In the genomic region with DNA sequence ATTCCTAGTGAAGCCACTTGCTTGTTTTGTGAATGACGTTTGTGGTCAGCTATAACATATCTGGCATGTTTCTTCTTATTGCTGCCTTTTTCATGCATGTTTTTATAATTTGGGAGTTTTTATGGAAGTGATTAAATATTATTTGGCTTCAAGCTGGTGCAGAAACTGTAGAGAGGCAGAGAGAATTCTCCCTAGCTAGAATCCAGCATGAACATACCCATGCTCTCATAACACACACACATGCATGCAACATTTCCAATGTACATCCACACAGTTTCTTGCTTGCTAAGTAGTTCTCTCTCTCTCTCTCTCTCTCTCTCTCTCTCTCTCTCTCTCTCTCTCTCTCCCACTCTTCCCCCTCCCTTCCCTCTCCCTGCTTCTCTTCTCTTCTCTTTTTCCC, we compare ENCODE assay signal across 25 mouse cellular contexts.
DNase-seq lines count a peak whose midpoint lies in the region; ATAC-seq and TF ChIP-seq lines count a peak whose summit lies in the region.
"Had no signal": no experiment of that assay in that cellular context is flagged by ENCODE, and none has a peak within 500 bp of the region (broad histone marks: within the 10 kb centered on the region; RNA-seq: fewer than 3 reads in every experiment).

No protein-coding gene starts in this region.

- TF ChIP-seq CTCF in kidney, postnatal 0 days (IDR thresholded peaks at IDR 0.05; ENCODE audit: low read depth), result no peak

- H3K4me1 ChIP-seq in kidney, postnatal 0 days (replicated peaks; ENCODE audit: insufficient read depth, low read length), result 0 out of 2 replicates have a peak, but pooled peaks cover 4% of the 10 kb centered on the region
- H3K4me1 ChIP-seq in kidney, embryonic 15.5 days, result peaks cover 6% of the 10 kb centered on the region; the same call in 1 of the 2 replicates
- peaks cover 14% of the 10 kb centered on the region; the same call in 1 of the 2 replicates for H3K4me1 ChIP-seq in embryonic facial prominence, embryonic 14.5 days (ENCODE audit: control insufficient read depth, insufficient read depth, low read length)
- H3K4me1 ChIP-seq in limb, embryonic 13.5 days, result peaks cover 29% of the 10 kb centered on the region
- H3K4me1 ChIP-seq: forebrain, embryonic 12.5 days; forebrain, embryonic 15.5 days; heart, embryonic 12.5 days; heart, embryonic 15.5 days; hindbrain, embryonic 10.5 days; hindbrain, embryonic 13.5 days; intestine, embryonic 15.5 days had no signal

- H3K36me3 ChIP-seq in kidney, postnatal 0 days (ENCODE audit: insufficient read depth, low read length), result no peaks in the 10 kb centered on the region
- H3K36me3 ChIP-seq in kidney, embryonic 15.5 days, result no peaks in the 10 kb centered on the region
- H3K36me3 ChIP-seq in embryonic facial prominence, embryonic 14.5 days (ENCODE audit: control insufficient read depth, insufficient read depth, low read length), result no peaks in the 10 kb centered on the region
- no peaks in the 10 kb centered on the region for H3K36me3 ChIP-seq in limb, embryonic 13.5 days
- H3K36me3 ChIP-seq: forebrain, embryonic 12.5 days; forebrain, embryonic 15.5 days; heart, embryonic 12.5 days; heart, embryonic 15.5 days; hindbrain, embryonic 10.5 days; hindbrain, embryonic 13.5 days; intestine, embryonic 15.5 days had no signal

- H3K9me3 ChIP-seq in kidney, postnatal 0 days (replicated peaks; ENCODE audit: low read length), result no peaks in the 10 kb centered on the region
- no peaks in the 10 kb centered on the region for H3K9me3 ChIP-seq in kidney, embryonic 15.5 days (replicated peaks)
- no peaks in the 10 kb centered on the region for H3K9me3 ChIP-seq in embryonic facial prominence, embryonic 14.5 days (ENCODE audit: control insufficient read depth, low read length)
- no peaks in the 10 kb centered on the region for H3K9me3 ChIP-seq in limb, embryonic 13.5 days
- H3K9me3 ChIP-seq: forebrain, embryonic 12.5 days; forebrain, embryonic 15.5 days; heart, embryonic 12.5 days; heart, embryonic 15.5 days; hindbrain, embryonic 10.5 days; hindbrain, embryonic 13.5 days; intestine, embryonic 15.5 days had no signal

- no peak for ATAC-seq in kidney, postnatal 0 days (replicated peaks; ENCODE audit: low FRiP score, low read depth)
- ATAC-seq in kidney, embryonic 15.5 days (replicated peaks; ENCODE audit: low FRiP score), result no peak
- ATAC-seq in embryonic facial prominence, embryonic 14.5 days (ENCODE audit: low read depth), result peak; percentile 57; the same call in 1 of the 2 replicates
- peak; percentile 84 for ATAC-seq in limb, embryonic 13.5 days (ENCODE audit: low FRiP score, low read depth)
- ATAC-seq: CD4-positive, CD25-positive, alpha-beta regulatory T cell, adult 4 months; forebrain, embryonic 15.5 days; hindbrain, embryonic 16.5 days; intestine, embryonic 15.5 days had no signal

- no peak overlapping the region for H3K4me3 ChIP-seq in kidney, postnatal 0 days (replicated peaks; ENCODE audit: low read depth, low read length)
- no peak overlapping the region for H3K4me3 ChIP-seq in kidney, embryonic 15.5 days (replicated peaks)
- H3K4me3 ChIP-seq in embryonic facial prominence, embryonic 14.5 days (ENCODE audit: low read depth, low read length), result no peak overlapping the region
- no peak overlapping the region for H3K4me3 ChIP-seq in limb, embryonic 13.5 days
- H3K4me3 ChIP-seq: erythroblast, embryonic 14.5 days; forebrain, embryonic 12.5 days; forebrain, embryonic 15.5 days; heart, embryonic 12.5 days; heart, embryonic 15.5 days; hindbrain, embryonic 10.5 days; hindbrain, embryonic 13.5 days; intestine, embryonic 15.5 days had no signal

- H3K27ac ChIP-seq in kidney, postnatal 0 days, result no peak overlapping the region
- no peak overlapping the region for H3K27ac ChIP-seq in kidney, embryonic 15.5 days
- H3K27ac ChIP-seq in embryonic facial prominence, embryonic 14.5 days (replicated peaks; ENCODE audit: low read depth, low read length), result peak overlapping the region; percentile 52; the same call in 1 of the 2 replicates
- peak overlapping the region; percentile 73; the same call in 1 of the 2 replicates for H3K27ac ChIP-seq in limb, embryonic 13.5 days
- H3K27ac ChIP-seq: forebrain, embryonic 12.5 days; forebrain, embryonic 15.5 days; heart, embryonic 15.5 days; hindbrain, embryonic 10.5 days; hindbrain, embryonic 13.5 days; intestine, embryonic 15.5 days had no signal

- no peak overlapping the region for H3K4me2 ChIP-seq in kidney, postnatal 0 days (ENCODE audit: low read length)
- no peak overlapping the region for H3K4me2 ChIP-seq in kidney, embryonic 15.5 days
- H3K4me2 ChIP-seq in embryonic facial prominence, embryonic 14.5 days (ENCODE audit: low read depth, low read length), result no peak overlapping the region
- H3K4me2 ChIP-seq in limb, embryonic 13.5 days (replicated peaks), result no peak overlapping the region
- H3K4me2 ChIP-seq: forebrain, embryonic 12.5 days; forebrain, embryonic 15.5 days; heart, embryonic 12.5 days; heart, embryonic 15.5 days; hindbrain, embryonic 13.5 days; intestine, embryonic 15.5 days had no signal

- H3K9ac ChIP-seq in kidney, postnatal 0 days (ENCODE audit: low read depth, low read length), result no peak overlapping the region
- no peak overlapping the region for H3K9ac ChIP-seq in kidney, embryonic 15.5 days
- H3K9ac ChIP-seq in embryonic facial prominence, embryonic 14.5 days (ENCODE audit: low read depth, low read length), result no peak overlapping the region
- no peak overlapping the region for H3K9ac ChIP-seq in limb, embryonic 13.5 days
- H3K9ac ChIP-seq: forebrain, embryonic 12.5 days; forebrain, embryonic 15.5 days; heart, embryonic 12.5 days; heart, embryonic 15.5 days; hindbrain, embryonic 13.5 days; intestine, embryonic 15.5 days had no signal

- 28% methylated on average over 1 of the region's 1 CpGs for WGBS in kidney, postnatal 0 days
- WGBS in kidney, embryonic 15.5 days, result 48% methylated on average over 1 of the region's 1 CpGs
- WGBS in embryonic facial prominence, embryonic 14.5 days, result 16% methylated on average over 1 of the region's 1 CpGs
- WGBS in limb, embryonic 13.5 days, result 21% methylated on average over 1 of the region's 1 CpGs

- DNase-seq in kidney, postnatal 0 days (ENCODE audit: low spot score), result peak; percentile 47
- peak; percentile 77 for DNase-seq in embryonic facial prominence, embryonic 14.5 days (ENCODE audit: low spot score)
- DNase-seq in cerebellum, adult 9-11 months, result no peak
- DNase-seq in natural killer cell, adult 2 months (ENCODE audit: low spot score in 2 of 2), result no peak
- DNase-seq: adrenal gland, adult 2 months; adrenal gland, postnatal 14 days; cerebellum, adult 11-12 months; cerebellum, adult 9-10 months; cerebellum, postnatal 25 days; gastrocnemius, postnatal 25 days; heart, adult 18-20 months; heart, postnatal 10 days; heart, postnatal 36 days had no signal

- H3K27me3 ChIP-seq in kidney, postnatal 0 days (ENCODE audit: insufficient read depth, low read length), result no peaks in the 10 kb centered on the region
- H3K27me3 ChIP-seq in kidney, embryonic 15.5 days, result no peaks in the 10 kb centered on the region
- H3K27me3 ChIP-seq in embryonic facial prominence, embryonic 14.5 days (replicated peaks; ENCODE audit: control insufficient read depth, insufficient read depth, low read length), result no peaks in the 10 kb centered on the region
- H3K27me3 ChIP-seq in limb, embryonic 13.5 days, result no peaks in the 10 kb centered on the region
- H3K27me3 ChIP-seq: forebrain, embryonic 12.5 days; forebrain, embryonic 15.5 days; heart, embryonic 12.5 days; heart, embryonic 15.5 days; hindbrain, embryonic 13.5 days; intestine, embryonic 15.5 days had no signal

Comparison
In these comparisons a context has a peak if more than half of its experiments do, and no peak if none do; other contexts are left out.
1. ATAC-seq: peak in embryonic facial prominence, embryonic 14.5 days (single experiment) and limb, embryonic 13.5 days (single experiment); none in kidney, postnatal 0 days (single experiment) and kidney, embryonic 15.5 days (single experiment).
2. DNase-seq: peak in kidney, postnatal 0 days (single experiment) and embryonic facial prominence, embryonic 14.5 days (single experiment); none in cerebellum, adult 9-11 months (single experiment) and natural killer cell, adult 2 months (0 of 2).
3. H3K27ac ChIP-seq: peak in embryonic facial prominence, embryonic 14.5 days (single experiment) and limb, embryonic 13.5 days (single experiment); none in kidney, postnatal 0 days (single experiment) and kidney, embryonic 15.5 days (single experiment).